Mouse (Mus musculus) embryonic facial prominence, embryonic 12.5 days (tissue): ENCODE measurements around the gene Dennd2c. TPM values are rescaled to one million over a fixed set of nuclear protein-coding genes. Genes with fewer than 3 reads are reported as not detected.
"Not testable (repeated sequence)": the region's sequence is repeated elsewhere in the genome, so short reads cannot be mapped to it uniquely, and the experiment has no call there.

Experiments
- ATAC-seq: fragments of 200-750 bp; cut with Nextera tagmentation; 2 replicates; pipeline ENCODE4 v1.8.0; 2017; ENCODE audit not compliant: insufficient number of reproducible peaks, insufficient read depth, low FRiP score, low TSS enrichment
- H3K27ac ChIP-seq: fragments of 300-500 bp; sonication (generic); 2 replicates; pipeline ENCODE4 v1.5.1; 2016; ENCODE audit warnings: mild to moderate bottlenecking
- H3K27me3 ChIP-seq: fragments of 300-500 bp; sonication (generic); 2 replicates; pipeline ENCODE4 v1.6.1; 2016; ENCODE audit warnings: mild to moderate bottlenecking, moderate library complexity
- H3K36me3 ChIP-seq: fragments of 300-500 bp; sonication (generic); 2 replicates; pipeline ENCODE4 v1.6.1; 2016; ENCODE audit warnings: mild to moderate bottlenecking
- H3K4me1 ChIP-seq: fragments of 300-500 bp; sonication (generic); 2 replicates; pipeline ENCODE4 v1.6.1; 2016
- H3K4me2 ChIP-seq: fragments of 300-500 bp; sonication (generic); replicated peaks from 2 replicates; pipeline ENCODE4 v1.6.1; 2016; ENCODE audit warnings: mild to moderate bottlenecking, moderate library complexity
- H3K4me3 ChIP-seq: fragments of 300-500 bp; sonication (generic); 2 replicates; pipeline ENCODE4 v1.5.1; 2016; ENCODE audit warnings: mild to moderate bottlenecking
- H3K9ac ChIP-seq: fragments of 300-500 bp; sonication (generic); 2 replicates; pipeline ENCODE4 v1.6.1; 2016; ENCODE audit warnings: mild to moderate bottlenecking, moderate library complexity
- H3K9me3 ChIP-seq: fragments of 300-500 bp; sonication (generic); 2 replicates; pipeline ENCODE4 v1.6.1; 2016; ENCODE audit warnings: mild to moderate bottlenecking, moderate library complexity
- WGBS: fragments of 180-500 bp; shearing (Covaris S2); methylation state at CpG from one replicate; pipeline ENCODE4 v1.1.7; 2016; 5-methylcytosine and 5-hydroxymethylcytosine counted together
- polyA plus RNA-seq: library from polyadenylated mRNA; unstranded; fragments of >200 nt; fragmentation: Nextera tagmentation; extraction: Ambion mirVana; gene quantifications from 2 replicates; pipeline ENCODE4 v1.2.1, GENCODE M21; 2016

Dennd2c gene
- polyA plus RNA-seq, 1 experiment from 2014 or later: 7.4 TPM

GRCm38 (mm10) chr3:103204445-103204844 lies 102.0 kb downstream of the Dennd2c start:
- Histone ChIP-seq H3K9ac (no peak overlapping the region), H3K4me3 (no peak overlapping the region), H3K4me1 (no peaks in the 10 kb centered on the region), H3K9me3 (no peaks in the 10 kb centered on the region), H3K4me2 (no peak overlapping the region), H3K27me3 (no peaks in the 10 kb centered on the region), H3K36me3 (no peaks in the 10 kb centered on the region), H3K27ac (no peak overlapping the region)
- ATAC-seq: no peak
- WGBS: 82% methylated on average over 3 of the region's 3 CpGs

- Histone ChIP-seq H3K4me2 (no peak overlapping the region), H3K9me3 (no peaks in the 10 kb centered on the region), H3K27ac (no peak overlapping the region), H3K27me3 (no peaks in the 10 kb centered on the region), H3K4me1 (no peaks in the 10 kb centered on the region), H3K36me3 (no peaks in the 10 kb centered on the region), H3K9ac (no peak overlapping the region), H3K4me3 (no peak overlapping the region)
- WGBS: 89% methylated on average over 6 of the region's 6 CpGs
- ATAC-seq: no peak
Observed at GRCm38 (mm10) chr3:103206393-103206792, 104.0 kb downstream of the Dennd2c start.

GRCm38 (mm10) chr3:103207749-103208148 lies 105.3 kb downstream of the Dennd2c start:
- Histone ChIP-seq H3K4me1 (no peaks in the 10 kb centered on the region), H3K27me3 (no peaks in the 10 kb centered on the region), H3K9me3 (no peaks in the 10 kb centered on the region), H3K4me3 (no peak overlapping the region), H3K27ac (no peak overlapping the region), H3K4me2 (no peak overlapping the region), H3K9ac (no peak overlapping the region), H3K36me3 (no peaks in the 10 kb centered on the region)
- 22% methylated on average over 5 of the region's 5 CpGs for WGBS
- ATAC-seq: no peak

GRCm38 (mm10) chr3:103208237-103208636 lies 105.8 kb downstream of the Dennd2c start:
- 81% methylated on average over 2 of the region's 2 CpGs for WGBS
- Histone ChIP-seq H3K4me3 (no peak overlapping the region), H3K9me3 (no peaks in the 10 kb centered on the region), H3K27me3 (no peaks in the 10 kb centered on the region), H3K4me2 (no peak overlapping the region), H3K27ac (no peak overlapping the region), H3K4me1 (no peaks in the 10 kb centered on the region), H3K9ac (no peak overlapping the region), H3K36me3 (no peaks in the 10 kb centered on the region)
- no peak for ATAC-seq

GRCm38 (mm10) chr3:103211101-103211500 lies 108.7 kb downstream of the Dennd2c start:
- H3K9ac ChIP-seq: no peak overlapping the region
- no peaks in the 10 kb centered on the region for H3K27me3 ChIP-seq
- 89% methylated on average over 2 of the region's 2 CpGs for WGBS
- no peaks in the 10 kb centered on the region for H3K36me3 ChIP-seq
- no peak overlapping the region for H3K4me2 ChIP-seq
- no peak overlapping the region for H3K4me3 ChIP-seq
- ATAC-seq: no peak
- H3K27ac ChIP-seq: no peak overlapping the region
- H3K4me1 ChIP-seq: no peaks in the 10 kb centered on the region
- H3K9me3 ChIP-seq: no peaks in the 10 kb centered on the region

- H3K4me1 ChIP-seq: no peaks in the 10 kb centered on the region
- 74% methylated on average over 1 of the region's 1 CpGs for WGBS
- ATAC-seq: no peak
Observed at GRCm38 (mm10) chr3:103212142-103212541, 109.7 kb downstream of the Dennd2c start.

GRCm38 (mm10) chr3:103213537-103213936 lies 111.1 kb downstream of the Dennd2c start:
- no peak overlapping the region for H3K4me2 ChIP-seq
- no peaks in the 10 kb centered on the region for H3K36me3 ChIP-seq
- H3K9ac ChIP-seq: no peak overlapping the region
- no peaks in the 10 kb centered on the region for H3K27me3 ChIP-seq
- WGBS: 70% methylated on average over 5 of the region's 5 CpGs
- no peak for ATAC-seq
- H3K4me1 ChIP-seq: no peaks in the 10 kb centered on the region
- no peaks in the 10 kb centered on the region for H3K9me3 ChIP-seq
- H3K27ac ChIP-seq: no peak overlapping the region
- H3K4me3 ChIP-seq: no peak overlapping the region

More at GRCm38 (mm10) chr3:103212142-103212541, 109.7 kb downstream of the Dennd2c start:
- Histone ChIP-seq H3K27ac (no peak overlapping the region), H3K27me3 (no peaks in the 10 kb centered on the region), H3K4me3 (no peak overlapping the region), H3K9ac (no peak overlapping the region), H3K36me3 (no peaks in the 10 kb centered on the region), H3K4me2 (no peak overlapping the region), H3K9me3 (no peaks in the 10 kb centered on the region)

GRCm38 (mm10) chr3:103214593-103215285 lies 112.3 kb downstream of the Dennd2c start:
- H3K4me3 ChIP-seq: no peak overlapping the region
- no peak for ATAC-seq
- H3K4me2 ChIP-seq: no peak overlapping the region
- WGBS: 71% methylated on average over 8 of the region's 8 CpGs
- no peaks in the 10 kb centered on the region for H3K36me3 ChIP-seq
- no peak overlapping the region for H3K27ac ChIP-seq
- no peaks in the 10 kb centered on the region for H3K9me3 ChIP-seq
- H3K9ac ChIP-seq: no peak overlapping the region
- no peaks in the 10 kb centered on the region for H3K27me3 ChIP-seq
- H3K4me1 ChIP-seq: no peaks in the 10 kb centered on the region

- 80% methylated on average over 8 of the region's 8 CpGs for WGBS
- not testable (repeated sequence) for H3K27ac ChIP-seq, H3K4me2 ChIP-seq, H3K9ac ChIP-seq, H3K36me3 ChIP-seq, ATAC-seq, H3K9me3 ChIP-seq, H3K4me1 ChIP-seq, H3K27me3 ChIP-seq, H3K4me3 ChIP-seq
Observed at GRCm38 (mm10) chr3:103215399-103215798, 113.0 kb downstream of the Dennd2c start.

Other genes starting within 250 kb of the Dennd2c start
- not detected in 2 replicates for gene Sycp1, start 166.5 kb upstream of the Dennd2c start, polyA plus RNA-seq
- gene Nr1h5, start 138.5 kb upstream of the Dennd2c start, polyA plus RNA-seq: 0.14 TPM in 1 of 2 replicates, not detected in the other
- 53.3 and 58.7 TPM in 2 replicates for gene Sike1, start 106.9 kb upstream of the Dennd2c start, polyA plus RNA-seq
- gene Csde1, start 82.2 kb upstream of the Dennd2c start, polyA plus RNA-seq: 422 and 461 TPM in 2 replicates
- gene Nras, start 44.3 kb upstream of the Dennd2c start, polyA plus RNA-seq: 105 and 107 TPM in 2 replicates
- gene Ampd1, start 28.6 kb upstream of the Dennd2c start, polyA plus RNA-seq: 0.36 and 0.65 TPM in 2 replicates
- 247 TPM in 2 replicates for gene Bcas2, start 69.1 kb downstream of the Dennd2c start, polyA plus RNA-seq
- 43.3 and 44.9 TPM in 2 replicates for gene Trim33, start 176.7 kb downstream of the Dennd2c start, polyA plus RNA-seq